Mouse (Mus musculus) neural tube, embryonic 15.5 days (tissue): ENCODE measurements around the gene Gm20388. TPM values are rescaled to one million over a fixed set of nuclear protein-coding genes. Genes with fewer than 3 reads are reported as not detected.
A peak's percentile ranks its signal among the peaks of the same experiment; 100 is the strongest.
"Not testable (repeated sequence)": the region's sequence is repeated elsewhere in the genome, so short reads cannot be mapped to it uniquely, and the experiment has no call there.

Experiments
- ATAC-seq: fragments of 200-750 bp; cut with Nextera tagmentation; 2 replicates; pipeline ENCODE4 v1.8.0; 2017; ENCODE audit warnings: mild to moderate bottlenecking, moderate TSS enrichment, moderate library complexity; ENCODE audit not compliant: low FRiP score
- H3K27ac ChIP-seq: fragments of 300-500 bp; sonication (generic); replicated peaks from 2 replicates; pipeline ENCODE4 v1.5.1; 2015; ENCODE audit warnings: mild to moderate bottlenecking, inconsistent platforms
- H3K27me3 ChIP-seq: fragments of 300-500 bp; sonication (generic); replicated peaks from 2 replicates; pipeline ENCODE4 v1.6.1; 2015; ENCODE audit warnings: inconsistent platforms
- H3K36me3 ChIP-seq: fragments of 300-500 bp; sonication (generic); 2 replicates; pipeline ENCODE4 v1.6.1; 2015; ENCODE audit warnings: inconsistent platforms
- H3K4me1 ChIP-seq: fragments of 300-500 bp; sonication (generic); 2 replicates; pipeline ENCODE4 v1.6.1; 2015; ENCODE audit warnings: inconsistent platforms
- H3K4me2 ChIP-seq: fragments of 300-500 bp; sonication (generic); 2 replicates; pipeline ENCODE4 v1.6.1; 2015; ENCODE audit warnings: inconsistent platforms, mild to moderate bottlenecking, moderate library complexity
- H3K4me3 ChIP-seq: fragments of 300-500 bp; sonication (generic); replicated peaks from 2 replicates; pipeline ENCODE4 v1.5.1; 2015; ENCODE audit warnings: mild to moderate bottlenecking, inconsistent platforms
- H3K9ac ChIP-seq: fragments of 300-500 bp; sonication (generic); replicated peaks from 2 replicates; pipeline ENCODE4 v1.6.1; 2015; ENCODE audit warnings: mild to moderate bottlenecking, inconsistent platforms
- H3K9me3 ChIP-seq: fragments of 300-500 bp; sonication (generic); replicated peaks from 2 replicates; pipeline ENCODE4 v1.6.1; 2016; ENCODE audit warnings: inconsistent platforms
- whole genome bisulfite sequencing: fragments of 180-500 bp; shearing (Covaris S2); methylation state at CpG from one replicate; pipeline ENCODE4 v1.1.7; 2015; ENCODE audit warnings: mixed read lengths; 5-methylcytosine and 5-hydroxymethylcytosine counted together
- polyA plus RNA-seq: library from polyadenylated mRNA; unstranded; fragments of >200 nt; fragmentation: Nextera tagmentation; extraction: Ambion mirVana; gene quantifications from 2 replicates; pipeline ENCODE4 v1.2.1, GENCODE M21; 2015

Gene Gm20388
- polyA plus RNA-seq, 1 experiment from 2014 or later, result not detected

DNA sequence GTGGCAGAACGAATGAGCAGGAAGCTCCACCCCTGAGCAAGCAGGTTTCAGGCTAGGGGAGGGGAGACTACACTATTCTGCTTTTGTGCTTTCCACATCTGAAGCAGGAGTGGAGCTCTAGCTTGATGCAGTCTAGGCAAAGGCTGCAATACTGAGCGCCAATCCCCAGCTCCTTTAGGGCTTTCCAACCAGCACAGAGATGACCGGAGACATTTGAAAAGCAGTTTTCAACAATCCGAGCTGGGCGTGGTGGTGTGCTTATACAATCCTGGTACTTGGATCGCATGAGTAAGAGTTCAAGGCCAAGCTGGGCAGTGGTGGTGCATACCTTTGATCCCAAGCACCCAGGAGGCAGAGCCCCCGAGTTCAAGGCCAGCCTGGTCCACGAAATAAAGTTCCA lies 3281.3 kb downstream of the Gm20388 start:
- whole genome bisulfite sequencing, result 60% methylated on average over 8 of the region's 8 CpGs
- ATAC-seq, result no peak
- Histone ChIP-seq H3K27ac (no peak overlapping the region), H3K27me3 (no peaks in the 10 kb centered on the region), H3K4me2 (no peak overlapping the region), H3K36me3 (no peaks in the 10 kb centered on the region), H3K4me1 (peaks cover 7% of the 10 kb centered on the region; the same call in 1 of the 2 replicates), H3K9ac (no peak overlapping the region), H3K9me3 (no peaks in the 10 kb centered on the region), H3K4me3 (no peak overlapping the region)

DNA sequence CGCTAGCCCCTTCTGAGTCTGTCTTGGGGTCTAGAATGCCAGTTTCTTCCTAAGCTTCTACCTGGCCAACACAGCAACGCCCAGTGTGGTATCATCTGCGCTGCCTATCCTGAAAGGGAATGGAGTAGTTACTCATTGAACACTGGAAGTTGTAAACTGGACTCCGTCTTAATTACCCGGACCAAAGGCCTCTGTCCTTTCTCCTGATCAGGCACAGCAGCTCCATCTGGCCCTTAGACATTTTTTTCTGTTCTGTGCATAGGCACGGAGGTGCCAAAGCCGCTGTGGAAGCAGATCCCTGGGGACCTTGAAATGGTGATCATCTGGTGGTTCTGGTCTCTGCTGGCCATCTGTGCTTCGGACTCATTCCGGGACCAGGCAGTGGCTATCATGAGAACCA lies 3283.1 kb downstream of the Gm20388 start:
- no peaks in the 10 kb centered on the region for H3K27me3 ChIP-seq
- peaks cover 7% of the 10 kb centered on the region; the same call in 1 of the 2 replicates for H3K4me1 ChIP-seq
- no peak overlapping the region for H3K27ac ChIP-seq
- no peaks in the 10 kb centered on the region for H3K9me3 ChIP-seq
- H3K4me2 ChIP-seq, result no peak overlapping the region
- H3K36me3 ChIP-seq, result no peaks in the 10 kb centered on the region
- ATAC-seq, result no peak
- H3K9ac ChIP-seq, result no peak overlapping the region
- WGBS, result 75% methylated on average over 9 of the region's 9 CpGs
- H3K4me3 ChIP-seq, result no peak overlapping the region

DNA sequence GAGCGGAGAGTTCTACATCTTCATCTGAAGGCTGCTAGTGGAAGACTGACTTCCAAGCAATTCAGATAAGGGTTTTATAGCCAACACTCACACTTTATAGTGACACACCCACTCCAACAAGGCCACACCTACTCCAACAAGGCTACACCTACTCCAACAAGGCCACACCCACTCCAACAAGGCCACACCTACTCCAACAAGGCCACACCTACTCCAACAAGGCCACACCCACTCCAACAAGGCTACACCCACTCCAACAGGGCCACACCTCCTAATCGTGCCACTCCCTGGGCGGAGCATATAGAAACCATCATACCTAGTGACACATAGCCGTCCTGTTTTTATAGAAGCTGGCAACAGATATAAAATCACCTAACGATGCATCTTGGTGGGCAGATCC lies 3286.4 kb downstream of the Gm20388 start:
- H3K27ac ChIP-seq, H3K9me3 ChIP-seq, H3K36me3 ChIP-seq, H3K4me1 ChIP-seq, H3K4me3 ChIP-seq, H3K9ac ChIP-seq, H3K4me2 ChIP-seq, H3K27me3 ChIP-seq, ATAC-seq: not testable (repeated sequence)
- WGBS, result 76% methylated on average over 5 of the region's 5 CpGs

DNA sequence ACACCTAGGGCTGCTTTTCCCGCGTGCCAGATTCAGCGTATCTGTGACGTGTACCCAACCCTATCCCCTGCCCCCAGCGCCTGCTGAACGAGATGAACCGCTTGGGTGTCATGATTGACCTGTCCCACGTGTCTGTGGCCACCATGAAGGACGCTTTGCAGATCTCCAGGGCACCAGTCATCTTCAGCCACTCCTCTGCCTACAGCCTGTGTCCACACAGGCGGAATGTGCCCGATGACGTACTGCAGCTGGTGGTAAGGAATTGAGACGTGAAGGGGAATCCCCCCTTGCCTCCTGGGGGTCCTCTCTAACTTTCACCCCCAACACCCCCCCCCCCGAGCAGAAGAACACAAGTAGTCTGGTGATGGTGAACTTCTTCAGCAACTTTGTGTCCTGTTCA lies 3289.2 kb downstream of the Gm20388 start:
- 72% methylated on average over 14 of the region's 14 CpGs for WGBS
- 0 out of 2 replicates have a peak, but pooled peaks cover 6% of the 10 kb centered on the region for H3K36me3 ChIP-seq
- no peak overlapping the region for H3K4me3 ChIP-seq
- no peak overlapping the region for H3K27ac ChIP-seq
- no peak overlapping the region for H3K4me2 ChIP-seq
- ATAC-seq, result no peak
- no peak overlapping the region for H3K9ac ChIP-seq
- H3K9me3 ChIP-seq, result no peaks in the 10 kb centered on the region
- peaks cover 3% of the 10 kb centered on the region for H3K4me1 ChIP-seq
- no peaks in the 10 kb centered on the region for H3K27me3 ChIP-seq

DNA sequence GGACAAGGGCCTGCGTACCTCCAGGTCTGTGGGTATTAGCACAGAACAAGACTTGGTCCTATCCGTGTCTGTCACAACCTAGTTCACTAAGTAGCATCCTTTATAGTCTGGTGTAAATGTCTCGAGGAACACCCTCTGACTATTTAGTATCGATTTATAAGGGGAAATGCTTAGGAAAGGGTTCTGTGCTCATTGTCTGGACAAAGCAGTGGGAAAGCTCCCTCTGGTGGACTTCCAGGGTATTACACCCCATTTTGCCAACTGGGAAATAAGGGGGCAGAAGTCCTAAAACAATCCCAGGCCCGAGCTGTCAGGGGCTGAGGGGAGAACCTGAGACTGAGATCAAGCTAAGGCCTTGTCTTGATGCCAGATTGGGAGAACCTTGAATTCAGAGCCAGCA lies 3291.6 kb downstream of the Gm20388 start:
- Histone ChIP-seq H3K36me3 (peaks cover 24% of the 10 kb centered on the region), H3K27ac (0 out of 2 replicates have a peak overlapping the region, but pooled peaks have one; percentile 28), H3K4me1 (peaks cover 3% of the 10 kb centered on the region), H3K4me3 (no peak overlapping the region), H3K27me3 (no peaks in the 10 kb centered on the region), H3K9ac (0 out of 2 replicates have a peak overlapping the region, but pooled peaks have one; percentile 26), H3K9me3 (no peaks in the 10 kb centered on the region), H3K4me2 (no peak overlapping the region)
- WGBS, result 20% methylated on average over 5 of the region's 5 CpGs
- ATAC-seq, result no peak

DNA sequence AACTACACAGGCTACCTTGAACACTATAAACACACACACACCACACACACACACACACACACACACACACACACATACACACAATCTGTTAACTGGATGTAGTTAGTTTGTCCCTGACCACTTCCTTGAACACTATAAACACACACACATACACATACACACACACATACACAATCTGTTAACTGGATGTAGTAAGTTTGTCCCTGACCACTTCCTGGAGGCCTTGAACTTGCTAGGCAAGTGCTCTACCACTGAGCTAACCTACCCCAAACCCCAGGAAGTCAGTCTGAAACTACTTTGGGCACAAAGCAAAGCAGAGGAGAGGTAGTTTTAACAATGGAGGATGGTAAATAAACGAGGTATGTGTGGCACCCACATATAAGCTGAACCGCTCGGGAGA lies 3292.9 kb downstream of the Gm20388 start:
- no peaks in the 10 kb centered on the region for H3K27me3 ChIP-seq

DNA sequence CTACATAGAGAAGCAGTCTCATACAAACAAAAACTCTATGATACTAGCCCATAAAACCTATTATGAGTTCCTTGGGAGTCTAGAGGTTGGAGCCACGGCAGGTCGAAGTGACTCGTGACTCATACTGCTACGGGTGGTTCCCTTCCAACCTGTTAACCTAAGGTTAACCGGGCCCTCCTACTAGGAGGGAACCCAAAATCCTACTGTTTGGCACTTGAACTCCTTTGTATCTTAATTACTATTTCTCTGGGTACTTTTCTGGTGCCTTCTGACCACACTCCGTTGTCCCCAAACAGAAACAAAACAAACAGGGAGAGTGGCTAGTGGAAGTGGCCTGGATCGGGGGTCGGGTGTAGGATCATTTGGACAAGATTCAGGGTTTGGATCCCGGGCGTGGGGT lies 3301.2 kb downstream of the Gm20388 start:
- no peak for ATAC-seq
- H3K36me3 ChIP-seq, result peaks cover 31% of the 10 kb centered on the region
- H3K4me2 ChIP-seq, result peak overlapping the region; percentile 91
- no peaks in the 10 kb centered on the region for H3K9me3 ChIP-seq
- peak overlapping the region; percentile 94 for H3K4me3 ChIP-seq
- no peaks in the 10 kb centered on the region for H3K27me3 ChIP-seq
- peaks cover 30% of the 10 kb centered on the region for H3K4me1 ChIP-seq
- WGBS, result 50% methylated on average over 10 of the region's 10 CpGs
- no peak overlapping the region for H3K27ac ChIP-seq
- H3K9ac ChIP-seq, result peak overlapping the region; percentile 99

More for the DNA sequence above, 3292.9 kb downstream of the Gm20388 start:
- Histone ChIP-seq H3K4me1 (peaks cover 3% of the 10 kb centered on the region), H3K9me3 (no peaks in the 10 kb centered on the region), H3K36me3 (peaks cover 36% of the 10 kb centered on the region), H3K4me2 (no peak overlapping the region), H3K4me3 (no peak overlapping the region), H3K27ac (no peak overlapping the region), H3K9ac (no peak overlapping the region)
- 84% methylated on average over 3 of the region's 3 CpGs for WGBS
- no peak for ATAC-seq

DNA sequence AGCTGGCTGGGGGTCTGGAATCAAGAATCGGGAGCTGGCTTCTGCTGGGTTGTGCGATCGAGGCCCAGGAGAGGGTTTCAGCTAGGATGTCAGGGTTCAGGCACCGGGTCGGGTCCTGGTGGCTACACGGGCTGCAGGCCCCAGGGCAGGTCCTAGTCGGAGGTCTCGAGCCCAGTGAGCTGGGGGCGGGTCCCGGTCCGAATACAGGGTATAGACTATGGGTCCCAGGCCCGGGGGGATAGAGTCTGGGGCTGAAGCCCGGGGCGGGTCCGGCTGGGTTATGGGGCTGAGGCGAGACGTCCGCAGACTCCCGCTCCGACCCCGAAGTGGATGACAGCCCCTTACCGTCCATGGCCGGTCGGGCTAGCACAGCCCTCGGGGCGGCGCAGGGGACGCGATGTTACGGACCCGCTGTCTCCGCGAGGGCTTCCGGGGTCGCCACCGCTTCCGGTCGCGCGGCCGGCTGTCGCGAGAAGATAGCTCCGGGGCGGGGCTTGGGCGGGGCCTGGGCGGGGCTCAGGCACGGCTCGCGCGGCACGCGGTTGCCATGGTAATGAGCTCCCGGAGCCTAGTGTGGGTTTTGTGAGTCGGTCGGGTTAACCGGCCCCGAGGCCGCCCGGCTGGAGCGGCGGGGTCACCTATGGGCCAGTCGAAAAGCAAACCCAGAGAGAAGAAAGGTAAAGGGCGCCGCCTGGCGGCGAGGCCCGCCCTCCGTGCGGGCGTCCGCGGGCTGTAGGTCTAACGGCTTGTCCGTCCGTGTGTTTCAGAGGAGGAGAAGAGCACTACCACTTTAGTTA lies 3301.9 kb downstream of the Gm20388 start, which contains the start of the genes Chmp1a and Spata33:
TSS of gene Chmp1a (minus strand) at position 443 of the 797 bp plus-strand sequence.
TSS of gene Spata33 (plus strand) at position 512 of the 797 bp plus-strand sequence.
- peak; percentile 95 for ATAC-seq
- Histone ChIP-seq H3K9ac (peak within 1 kb of the TSS; percentile 99), H3K4me3 (peak within 1 kb of the TSS; percentile 94), H3K4me1 (peaks cover 30% of the 10 kb centered on the region), H3K4me2 (peak within 1 kb of the TSS; percentile 91), H3K27me3 (no peaks in the 10 kb centered on the region), H3K27ac (peak within 1 kb of the TSS; percentile 66), H3K9me3 (no peaks in the 10 kb centered on the region), H3K36me3 (peaks cover 25% of the 10 kb centered on the region)
- WGBS, result under 1% methylated on average over 69 of the region's 76 CpGs

DNA sequence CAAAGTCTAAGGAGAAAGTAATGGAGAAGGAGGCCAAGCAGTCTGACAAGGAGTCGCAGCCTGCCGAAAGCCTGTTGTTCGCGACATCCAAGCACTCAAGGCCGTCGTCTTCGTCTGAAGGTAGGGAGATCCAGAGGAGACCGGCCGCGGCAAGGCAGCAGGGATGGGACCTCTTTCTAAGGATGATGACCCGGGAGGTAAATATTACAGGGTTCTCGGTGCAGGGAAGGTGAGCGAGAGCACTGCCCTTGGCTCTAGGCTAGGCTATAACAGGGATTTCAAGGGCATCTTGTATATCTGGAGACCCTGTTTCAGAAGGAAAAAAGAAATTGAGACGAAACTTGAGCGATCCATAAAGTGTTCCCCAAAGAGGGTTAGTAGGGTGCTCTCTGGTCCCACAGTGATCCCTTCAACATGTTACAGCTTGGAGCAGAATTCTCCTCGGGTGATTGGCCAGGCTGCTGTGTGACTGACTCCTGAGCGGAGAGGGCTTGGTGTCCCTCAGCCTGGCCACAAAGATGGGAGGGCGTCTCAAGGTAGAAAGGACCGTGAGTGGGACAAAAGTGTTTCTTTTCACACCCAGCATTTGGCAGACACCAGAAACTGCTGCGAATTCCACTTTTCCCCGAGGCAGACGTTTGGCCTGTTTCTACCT lies 3302.6 kb downstream of the Gm20388 start:
- ATAC-seq, result peak; percentile 16
- peak overlapping the region; percentile 91 for H3K4me2 ChIP-seq
- H3K27ac ChIP-seq, result peak overlapping the region; percentile 66
- peak overlapping the region; percentile 94 for H3K4me3 ChIP-seq
- 20% methylated on average over 22 of the region's 22 CpGs for WGBS
- H3K4me1 ChIP-seq, result peaks cover 30% of the 10 kb centered on the region
- H3K9me3 ChIP-seq, result no peaks in the 10 kb centered on the region
- H3K27me3 ChIP-seq, result no peaks in the 10 kb centered on the region
- H3K36me3 ChIP-seq, result peaks cover 18% of the 10 kb centered on the region
- H3K9ac ChIP-seq, result peak overlapping the region; percentile 99

DNA sequence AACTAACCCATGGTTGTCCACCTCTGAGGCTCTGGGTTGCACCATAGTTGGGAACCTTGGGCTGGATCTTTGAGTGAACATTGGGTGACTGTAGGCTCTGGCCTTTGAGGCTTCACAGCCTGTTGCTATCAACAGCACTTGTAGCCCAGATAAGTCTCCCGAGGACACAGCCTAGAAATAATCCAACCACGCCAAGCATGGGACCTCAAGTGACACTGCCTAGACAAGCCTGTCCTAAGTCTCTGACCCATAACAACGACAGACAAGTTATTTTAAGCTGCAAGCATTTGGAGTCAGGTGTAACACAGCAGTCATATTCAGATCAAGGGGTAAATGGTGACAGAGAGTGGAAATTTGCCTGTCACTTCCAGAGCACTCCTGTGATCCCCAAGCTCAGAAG lies 3304.8 kb downstream of the Gm20388 start:
- ATAC-seq, result no peak
- no peaks in the 10 kb centered on the region for H3K27me3 ChIP-seq
- H3K9ac ChIP-seq, result no peak overlapping the region
- whole genome bisulfite sequencing, result 86% methylated on average over 3 of the region's 3 CpGs
- no peaks in the 10 kb centered on the region for H3K36me3 ChIP-seq
- no peak overlapping the region for H3K4me3 ChIP-seq
- no peak overlapping the region for H3K4me2 ChIP-seq
- no peaks in the 10 kb centered on the region for H3K9me3 ChIP-seq
- peaks cover 30% of the 10 kb centered on the region for H3K4me1 ChIP-seq
- no peak overlapping the region for H3K27ac ChIP-seq

DNA sequence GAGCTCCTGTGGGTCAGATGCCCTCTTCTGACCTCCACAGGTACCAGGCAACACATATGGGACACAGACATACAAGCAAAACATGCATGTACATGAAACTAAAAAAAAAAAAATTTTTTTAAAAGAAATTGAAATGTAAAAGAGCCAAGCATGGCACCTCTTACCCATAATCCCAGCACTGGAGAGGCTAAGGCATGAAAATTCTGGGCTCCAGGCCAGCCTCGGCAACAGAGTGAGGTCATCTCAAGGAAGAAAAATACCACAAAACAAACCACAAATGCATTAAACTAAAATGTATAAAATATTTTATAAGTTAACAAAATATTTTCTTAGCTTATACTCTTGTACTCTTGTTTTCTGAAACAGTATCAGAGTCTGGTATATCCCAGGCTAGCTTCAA lies 3310.3 kb downstream of the Gm20388 start:
- no peak for ATAC-seq
- H3K4me3 ChIP-seq, result no peak overlapping the region
- H3K4me2 ChIP-seq, result no peak overlapping the region
- WGBS, result 81% methylated on average over 1 of the region's 1 CpGs
- H3K36me3 ChIP-seq, result no peaks in the 10 kb centered on the region
- H3K27ac ChIP-seq, result no peak overlapping the region
- peaks cover 16% of the 10 kb centered on the region for H3K4me1 ChIP-seq
- H3K9me3 ChIP-seq, result no peaks in the 10 kb centered on the region
- H3K9ac ChIP-seq, result no peak overlapping the region
- no peaks in the 10 kb centered on the region for H3K27me3 ChIP-seq
